Mouse (Mus musculus): ENCODE data around the gene Tas2r125.
"Not testable (repeated sequence)": the region's sequence is repeated elsewhere in the genome, so short reads cannot be mapped to it uniquely, and the experiment has no call there.

The Tas2r125 gene

GRCm38 (mm10) chr6:132909351-132909750, at the start of gene Tas2r125:
Gene Tas2r125 (plus strand): TSS chr6:132909651.
- no peak for DNase-seq

- DNase-seq: no peak
These were observed 41.7 kb upstream of the Tas2r125 start, which contains the start of gene Tas2r110 for GRCm38 (mm10) chr6:132867708-132868107. Gene Tas2r110 (plus strand): TSS chr6:132868008.

- DNase-seq: no peak
These were observed 16.7 kb upstream of the Tas2r125 start, which contains the start of gene Tas2r113 for GRCm38 (mm10) chr6:132892711-132893110. Gene Tas2r113 (plus strand): TSS chr6:132893011.

- not testable (repeated sequence) for DNase-seq
These were observed 31.9 kb downstream of the Tas2r125 start for GRCm38 (mm10) chr6:132941376-132941775.

GRCm38 (mm10) chr6:132950802-132951201, 41.4 kb downstream of the Tas2r125 start, which contains the start of gene Tas2r129:
Gene Tas2r129 (plus strand): TSS chr6:132951102.
- DNase-seq: no peak

GRCm38 (mm10) chr6:132957819-132958218, 48.4 kb downstream of the Tas2r125 start, which contains the start of gene Tas2r131:
Gene Tas2r131 (minus strand): TSS chr6:132957919.
- DNase-seq: no peak

All from heart, adult 11 months (tissue).